8 mouse cellular contexts compared by ENCODE assay signal in the genomic region with DNA sequence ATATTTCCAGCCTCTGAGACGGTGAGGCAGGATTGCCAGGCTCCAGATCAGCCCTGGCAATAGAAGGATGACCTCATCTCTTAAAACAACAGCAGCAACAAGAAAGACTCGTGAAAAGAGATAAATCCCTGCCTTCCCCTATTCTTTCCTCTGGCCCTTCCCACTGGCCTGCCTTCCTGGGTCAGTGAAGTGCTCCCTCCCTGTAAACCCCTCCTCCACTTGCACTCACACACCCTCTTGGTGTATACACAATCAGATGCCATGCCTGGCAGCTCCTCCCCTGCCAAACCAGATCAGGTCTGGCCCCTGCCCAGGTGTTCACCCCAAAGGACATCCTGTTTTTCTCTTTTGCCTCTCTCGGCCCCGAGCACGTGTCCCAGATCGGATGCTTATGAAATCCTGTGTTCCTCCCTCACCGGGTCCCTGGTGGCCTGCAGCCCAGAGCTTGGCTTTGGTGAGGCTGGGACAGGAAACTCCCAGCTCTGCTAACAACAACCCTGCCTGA. TPM values are rescaled to one million over a fixed set of nuclear protein-coding genes. Genes with fewer than 3 reads are reported as not detected.
A peak's percentile ranks its signal among the peaks of the same experiment; 100 is the strongest.
DNase-seq lines count a peak whose midpoint lies in the region; ATAC-seq and TF ChIP-seq lines count a peak whose summit lies in the region.
"Had no signal": no experiment of that assay in that cellular context is flagged by ENCODE, and none has a peak within 500 bp of the region (broad histone marks: within the 10 kb centered on the region; RNA-seq: fewer than 3 reads in every experiment).

No protein-coding gene starts in this region.

- peak; percentile 55 for ATAC-seq in inflammation-experienced regulatory T-cells, adult 6 months
- no peak for ATAC-seq in frontal cortex, adult (ENCODE audit: low TSS enrichment)

- intact Hi-C loops in gastrocnemius, adult 2 months (cut with DNase I) = loop anchor here (5.0 kb wide), 1 partner anchor 253 kb away; a partner anchor contains a TSS

- H3K27ac ChIP-seq in gastrocnemius, adult 2 months = peak overlapping the region; percentile 81
- H3K27ac ChIP-seq: liver, embryonic 13.5 days had no signal

- DNase-seq in adipocyte (ENCODE audit: low spot score) = peak; percentile 78
- peak; percentile 79 for DNase-seq in gastrocnemius, adult 2 months
- peak; percentile 77 to 90 for DNase-seq in lung, postnatal 4 days
- DNase-seq in left cerebral cortex, adult 18-20 months (ENCODE audit: low spot score in 2 of 2) = no peak
- no peak for DNase-seq in Muller cell, postnatal 12 days (ENCODE audit: inconsistent ontology term)
- DNase-seq: liver, embryonic 13.5 days had no signal

- no peak for TF ChIP-seq CTCF in gastrocnemius, adult 2 months (IDR thresholded peaks at IDR 0.05)

- no peak overlapping the region for H3K4me3 ChIP-seq in gastrocnemius, adult 2 months
- H3K4me3 ChIP-seq: liver, embryonic 13.5 days had no signal

RNA-seq across cellular contexts. Expression of a gene that starts 16.1 kb away (rescaled TPM):
- not detected for total RNA-seq in gastrocnemius, adult 2 months (2021)
- not detected for polyA plus RNA-seq in inflammation-experienced regulatory T-cells, adult 6 months (2017; shearing (Covaris generic))
- 100 to 1,000 TPM in 1 of 2 experiments, 10 to 100 TPM in 1; 96.7 to 104 TPM for total RNA-seq in left cerebral cortex, adult 18-20 months (2021)

RNA-seq across cellular contexts. Expression of a gene that starts 16.5 kb away (rescaled TPM):
- total RNA-seq in gastrocnemius, adult 2 months (2021) = 1 to 10 TPM; 1.2 to 1.4 TPM
- 1 to 10 TPM; 1.7 to 3.5 (median 2.1) TPM for polyA plus RNA-seq in inflammation-experienced regulatory T-cells, adult 6 months (2017; shearing (Covaris generic))
- under 1 TPM; 0.59 to 0.70 TPM for total RNA-seq in left cerebral cortex, adult 18-20 months (2021)

RNA-seq across cellular contexts. Expression of a gene that starts 27.9 kb away (rescaled TPM):
- total RNA-seq in gastrocnemius, adult 2 months (2021) = 10 to 100 TPM; 27.0 to 31.1 TPM
- polyA plus RNA-seq in inflammation-experienced regulatory T-cells, adult 6 months (2017; shearing (Covaris generic)) = 10 to 100 TPM; 54.0 to 68.9 (median 63.6) TPM
- 100 to 1,000 TPM; 106 to 107 TPM for total RNA-seq in left cerebral cortex, adult 18-20 months (2021)

RNA-seq across cellular contexts. Expression of a gene that starts 37.5 kb away (rescaled TPM):
- total RNA-seq in gastrocnemius, adult 2 months (2021) = under 1 TPM; 0.53 to 0.79 TPM
- under 1 TPM in 2 of 3 experiments, not detected in 1; 0.39 to 0.49 TPM for polyA plus RNA-seq in inflammation-experienced regulatory T-cells, adult 6 months (2017; shearing (Covaris generic))
- 10 to 100 TPM; 11.8 to 15.9 TPM for total RNA-seq in left cerebral cortex, adult 18-20 months (2021)

RNA-seq across cellular contexts. Expression of a gene that starts 54.5 kb away (rescaled TPM):
- 1 to 10 TPM; 1.1 to 1.8 TPM for total RNA-seq in gastrocnemius, adult 2 months (2021)
- polyA plus RNA-seq in inflammation-experienced regulatory T-cells, adult 6 months (2017; shearing (Covaris generic)) = under 1 TPM; 0.34 to 0.95 (median 0.93) TPM
- total RNA-seq in left cerebral cortex, adult 18-20 months (2021) = 1 to 10 TPM; 9.4 TPM

Comparison
In these comparisons a context has a peak if more than half of its experiments do, and no peak if none do; other contexts are left out.
1. DNase-seq: peak in adipocyte (single experiment), gastrocnemius, adult 2 months (single experiment) and lung, postnatal 4 days (2 of 2); none in left cerebral cortex, adult 18-20 months (0 of 2) and Muller cell, postnatal 12 days (single experiment).
2. RNA of a gene that starts 16.1 kb away (total RNA-seq): 96.7 to 104 TPM in left cerebral cortex, adult 18-20 months; not detected in gastrocnemius, adult 2 months; every median in the first group is over 10 times any median in the second.